Mouse (Mus musculus) hindbrain, embryonic 12.5 days (tissue): Measurements from ENCODE around the gene Mycbp2. TPM values are rescaled to one million over a fixed set of nuclear protein-coding genes. Genes with fewer than 3 reads are reported as not detected.

Experiments
- ATAC-seq: fragments of 200-750 bp; cut with Nextera tagmentation; 2 replicates; pipeline ENCODE4 v1.8.0; 2017; ENCODE audit warnings: moderate TSS enrichment; ENCODE audit not compliant: low FRiP score
- H3K27ac ChIP-seq: fragments of 300-500 bp; sonication (generic); 2 replicates; pipeline ENCODE4 v1.5.1; 2016; ENCODE audit warnings: mild to moderate bottlenecking
- H3K27me3 ChIP-seq: fragments of 300-500 bp; sonication (generic); 2 replicates; pipeline ENCODE4 v1.6.1; 2016; ENCODE audit warnings: mild to moderate bottlenecking
- H3K36me3 ChIP-seq: fragments of 300-500 bp; sonication (generic); 2 replicates; pipeline ENCODE4 v1.6.1; 2016; ENCODE audit warnings: mild to moderate bottlenecking
- H3K4me1 ChIP-seq: fragments of 300-500 bp; sonication (generic); 2 replicates; pipeline ENCODE4 v1.6.1; 2016
- H3K4me2 ChIP-seq: fragments of 300-500 bp; sonication (generic); replicated peaks from 2 replicates; pipeline ENCODE4 v1.6.1; 2016; ENCODE audit warnings: mild to moderate bottlenecking
- H3K4me3 ChIP-seq: fragments of 300-500 bp; sonication (generic); 2 replicates; pipeline ENCODE4 v1.5.1; 2016; ENCODE audit warnings: mild to moderate bottlenecking
- H3K9ac ChIP-seq: fragments of 300-500 bp; sonication (generic); 2 replicates; pipeline ENCODE4 v1.6.1; 2016; ENCODE audit warnings: mild to moderate bottlenecking, moderate library complexity
- H3K9me3 ChIP-seq: fragments of 300-500 bp; sonication (generic); replicated peaks from 2 replicates; pipeline ENCODE4 v1.6.1; 2016; ENCODE audit warnings: mild to moderate bottlenecking
- WGBS: fragments of 180-500 bp; shearing (Covaris S2); methylation state at CpG from one replicate; pipeline ENCODE4 v1.1.7; 2016; 5-methylcytosine and 5-hydroxymethylcytosine counted together
- polyA plus RNA-seq: library from polyadenylated mRNA; unstranded; fragments of >200 nt; fragmentation: Nextera tagmentation; extraction: Ambion mirVana; gene quantifications from 2 replicates; pipeline ENCODE4 v1.2.1, GENCODE M21; 2016

Mycbp2 gene
- polyA plus RNA-seq, 1 experiment from 2014 or later, result 44.3 TPM

DNA sequence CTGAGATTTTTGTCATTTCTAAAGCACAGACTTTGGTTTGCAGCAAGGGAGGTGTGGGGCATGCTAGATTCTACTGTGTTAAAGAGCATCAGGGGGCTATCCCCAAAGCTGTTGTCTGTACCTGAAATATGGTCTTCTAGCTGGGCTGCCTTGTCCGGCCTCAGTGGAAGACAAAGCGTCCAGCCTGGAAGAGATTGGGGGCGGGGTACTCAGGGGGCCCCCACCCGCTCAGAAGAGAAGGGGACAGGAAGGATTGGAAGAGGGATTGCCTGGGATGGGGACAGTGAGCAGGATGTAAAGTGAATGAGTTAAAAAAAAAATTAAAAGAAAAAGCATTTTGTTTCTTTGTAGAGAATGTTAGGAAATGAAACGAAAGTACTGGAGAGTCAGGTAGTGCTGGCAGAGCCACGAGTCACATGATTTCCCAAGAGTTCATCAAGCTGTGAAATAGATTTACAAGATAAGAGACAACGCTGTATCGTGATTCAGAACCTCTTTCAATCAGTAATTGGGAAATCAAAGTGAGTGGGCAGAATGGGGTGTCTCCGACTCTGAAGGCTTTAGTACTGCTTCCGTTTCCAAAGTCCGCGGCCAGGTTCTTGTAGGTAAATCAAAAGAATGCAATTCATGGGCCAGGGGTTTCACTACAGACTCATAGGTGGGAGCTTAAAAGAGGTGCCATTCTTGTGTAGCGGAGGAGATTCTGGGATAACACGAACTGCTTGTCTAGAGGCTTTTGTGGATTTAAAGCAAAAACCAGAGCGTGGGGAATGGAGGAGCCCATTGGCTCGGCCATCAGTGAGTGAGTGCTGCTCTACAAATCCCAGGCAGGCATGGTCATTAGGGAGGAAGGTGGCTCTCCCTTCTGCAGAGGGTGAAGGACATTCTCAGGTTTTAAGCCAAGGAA lies 268.4 kb downstream of the Mycbp2 start:
- no peaks in the 10 kb centered on the region for H3K9me3 ChIP-seq
- no peaks in the 10 kb centered on the region for H3K27me3 ChIP-seq
- H3K4me1 ChIP-seq, result no peaks in the 10 kb centered on the region
- H3K4me3 ChIP-seq, result no peak overlapping the region
- no peak for ATAC-seq
- H3K4me2 ChIP-seq, result no peak overlapping the region
- peaks cover 33% of the 10 kb centered on the region for H3K36me3 ChIP-seq
- no peak overlapping the region for H3K27ac ChIP-seq
- 87% methylated on average over 16 of the region's 16 CpGs for WGBS
- H3K9ac ChIP-seq, result no peak overlapping the region

DNA sequence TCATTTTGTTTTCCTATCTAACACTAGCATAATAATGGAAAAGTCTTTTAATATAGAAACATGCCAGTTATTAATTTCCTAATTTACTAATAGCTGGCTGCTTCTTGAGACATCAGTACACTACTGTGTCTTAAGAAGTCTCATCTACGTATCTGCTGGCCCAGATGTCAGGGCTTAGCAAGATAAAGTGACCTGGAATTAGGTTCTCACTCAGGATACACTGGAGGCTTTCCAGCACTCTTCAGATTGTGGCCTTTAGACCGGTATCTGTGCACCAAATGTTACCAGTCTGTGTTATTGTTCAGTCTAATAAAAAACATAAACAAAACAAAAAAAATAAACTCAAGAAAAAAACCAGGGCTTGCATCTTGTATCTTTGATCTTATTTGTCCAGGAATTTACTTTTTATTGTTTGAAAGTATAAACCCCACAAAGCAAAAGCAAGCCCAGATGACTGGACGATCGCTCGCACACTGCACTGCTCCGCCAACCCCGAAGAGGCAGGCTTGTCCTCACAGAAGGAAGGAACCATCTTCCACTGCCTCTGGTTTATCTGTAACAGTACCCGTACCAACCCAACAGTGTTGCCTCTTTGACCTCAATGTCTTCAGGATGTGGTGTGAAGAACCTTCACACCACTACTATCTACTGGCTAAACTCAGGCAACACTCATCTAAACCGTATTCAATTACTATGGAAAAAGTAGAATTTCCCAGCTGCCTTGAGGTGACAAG lies 269.2 kb downstream of the Mycbp2 start:
- Histone ChIP-seq H3K9ac (no peak overlapping the region), H3K36me3 (peaks cover 32% of the 10 kb centered on the region), H3K9me3 (no peaks in the 10 kb centered on the region), H3K4me2 (no peak overlapping the region), H3K4me3 (no peak overlapping the region), H3K4me1 (no peaks in the 10 kb centered on the region), H3K27me3 (no peaks in the 10 kb centered on the region), H3K27ac (no peak overlapping the region)
- ATAC-seq, result no peak
- WGBS, result 92% methylated on average over 9 of the region's 9 CpGs

DNA sequence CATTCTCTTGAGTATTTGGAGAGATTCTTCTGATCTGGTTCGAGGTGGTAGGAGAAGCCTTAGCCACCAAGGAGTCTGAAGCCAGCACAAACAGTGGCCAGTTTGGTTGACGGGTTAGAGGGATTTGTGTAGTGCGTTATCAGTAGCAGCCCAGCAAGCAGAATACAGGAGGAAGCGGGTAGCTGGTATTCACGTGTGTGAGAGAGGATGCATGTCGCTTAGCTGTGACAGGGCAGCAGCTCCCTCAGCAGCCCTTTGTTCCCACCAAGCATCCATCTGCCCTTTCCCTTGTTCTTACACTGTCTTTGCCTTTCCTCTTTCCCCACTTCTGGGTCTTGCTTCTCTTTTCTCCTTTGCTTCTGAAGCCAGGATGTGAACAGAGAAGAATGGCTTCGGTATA lies 271.4 kb downstream of the Mycbp2 start:
- H3K9me3 ChIP-seq, result no peaks in the 10 kb centered on the region
- no peak for ATAC-seq
- H3K27me3 ChIP-seq, result no peaks in the 10 kb centered on the region
- peaks cover 6% of the 10 kb centered on the region for H3K4me1 ChIP-seq
- H3K4me3 ChIP-seq, result no peak overlapping the region
- peaks cover 38% of the 10 kb centered on the region for H3K36me3 ChIP-seq
- no peak overlapping the region for H3K27ac ChIP-seq
- no peak overlapping the region for H3K4me2 ChIP-seq
- peak overlapping the region; percentile 38; the same call in 1 of the 2 replicates for H3K9ac ChIP-seq
- 72% methylated on average over 7 of the region's 7 CpGs for WGBS

DNA sequence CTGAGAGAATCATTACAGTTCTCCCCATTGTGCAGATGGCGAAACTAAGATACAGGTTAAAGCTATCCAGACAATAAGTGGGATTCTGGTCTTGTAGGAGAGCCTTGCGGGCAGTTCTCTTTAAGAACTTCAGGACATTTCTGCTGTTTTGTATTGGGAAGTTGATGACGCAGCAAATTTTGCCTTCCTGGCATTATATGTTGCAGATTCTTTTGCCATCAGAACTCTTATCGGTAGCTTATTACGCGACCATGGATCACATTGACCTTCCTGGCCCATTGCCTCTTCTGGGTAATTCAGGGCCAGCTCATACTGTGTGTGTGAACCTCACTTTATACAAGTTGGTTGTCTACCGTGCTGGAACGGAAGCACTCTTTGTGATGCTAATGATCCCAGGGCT lies 272.8 kb downstream of the Mycbp2 start:
- Histone ChIP-seq H3K27ac (no peak overlapping the region), H3K4me3 (no peak overlapping the region), H3K9me3 (no peaks in the 10 kb centered on the region), H3K4me2 (no peak overlapping the region), H3K36me3 (peaks cover 32% of the 10 kb centered on the region), H3K4me1 (peaks cover 6% of the 10 kb centered on the region), H3K9ac (no peak overlapping the region), H3K27me3 (no peaks in the 10 kb centered on the region)
- no peak for ATAC-seq
- 84% methylated on average over 8 of the region's 8 CpGs for WGBS

DNA sequence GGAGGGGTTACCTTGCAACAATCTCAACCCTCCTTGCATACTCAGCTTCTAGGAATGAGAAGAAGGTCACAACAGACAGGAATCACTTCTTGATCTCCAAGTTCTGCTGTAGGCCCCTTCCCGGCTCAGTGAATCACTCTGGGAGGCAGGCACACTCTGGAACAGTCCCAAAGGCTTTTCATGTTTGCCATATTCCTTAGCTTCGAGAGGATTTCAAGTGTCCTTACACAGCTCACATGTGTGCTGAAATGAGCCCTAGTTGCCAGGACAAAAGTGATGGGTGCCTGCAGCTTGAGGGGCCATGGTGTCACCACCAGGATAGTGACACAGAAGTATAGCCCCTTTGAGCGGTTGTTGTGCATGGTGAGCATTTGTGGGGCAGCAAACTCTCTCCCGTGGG lies 273.9 kb downstream of the Mycbp2 start:
- H3K4me3 ChIP-seq, result no peak overlapping the region
- no peak overlapping the region for H3K9ac ChIP-seq
- peaks cover 6% of the 10 kb centered on the region for H3K4me1 ChIP-seq
- no peak overlapping the region for H3K4me2 ChIP-seq
- 92% methylated on average over 4 of the region's 4 CpGs for WGBS
- no peak overlapping the region for H3K27ac ChIP-seq
- no peaks in the 10 kb centered on the region for H3K9me3 ChIP-seq
- ATAC-seq, result no peak
- H3K27me3 ChIP-seq, result no peaks in the 10 kb centered on the region
- peaks cover 29% of the 10 kb centered on the region for H3K36me3 ChIP-seq

DNA sequence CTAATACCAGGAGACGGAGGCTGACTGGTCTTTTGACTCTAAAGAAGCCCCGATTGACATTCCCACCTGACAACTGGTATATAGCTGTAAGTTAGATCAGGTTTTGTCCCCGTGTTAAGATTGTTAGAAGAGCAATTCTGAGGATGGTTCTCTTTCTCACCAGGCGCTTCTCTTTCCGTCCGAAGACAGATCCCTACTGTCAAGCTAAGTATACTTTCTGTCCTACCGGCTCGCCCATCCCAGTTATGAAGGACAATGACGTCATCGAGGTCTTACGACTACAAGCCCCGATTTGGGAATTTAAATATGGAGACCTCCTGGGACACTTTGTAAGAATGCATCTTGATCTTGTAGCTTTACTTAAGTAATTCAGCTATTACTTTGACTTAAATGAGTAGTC lies 275.1 kb downstream of the Mycbp2 start:
- Histone ChIP-seq H3K4me2 (no peak overlapping the region), H3K27me3 (no peaks in the 10 kb centered on the region), H3K9me3 (no peaks in the 10 kb centered on the region), H3K4me1 (peaks cover 6% of the 10 kb centered on the region), H3K4me3 (no peak overlapping the region), H3K27ac (no peak overlapping the region), H3K9ac (no peak overlapping the region), H3K36me3 (peaks cover 24% of the 10 kb centered on the region)
- 93% methylated on average over 12 of the region's 12 CpGs for WGBS
- ATAC-seq, result no peak

DNA sequence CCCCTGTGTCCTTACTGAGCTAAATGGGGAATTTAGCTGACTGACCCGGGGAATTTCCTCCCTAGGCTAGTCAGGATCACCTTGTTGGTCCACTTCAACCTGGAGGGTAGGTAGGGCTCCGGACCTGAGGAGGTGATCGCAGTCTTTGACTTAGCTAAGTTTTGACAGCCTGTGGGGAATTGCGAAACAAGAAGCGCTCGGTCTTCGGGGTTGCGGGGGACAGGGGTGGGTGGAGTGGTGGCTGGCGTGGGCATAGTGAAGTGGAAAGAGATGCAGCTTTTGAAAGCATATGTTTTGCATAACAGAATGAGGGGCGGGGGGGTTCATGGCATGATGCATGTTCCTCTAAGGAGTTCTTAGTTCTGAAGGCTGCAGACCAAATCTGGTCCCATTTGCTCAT lies 275.8 kb downstream of the Mycbp2 start:
- Histone ChIP-seq H3K4me3 (peak overlapping the region; percentile 54), H3K36me3 (peaks cover 20% of the 10 kb centered on the region), H3K4me2 (peak overlapping the region; percentile 84), H3K4me1 (peaks cover 6% of the 10 kb centered on the region), H3K27ac (peak overlapping the region; percentile 79; the same call in 1 of the 2 replicates), H3K9me3 (no peaks in the 10 kb centered on the region), H3K9ac (peak overlapping the region; percentile 66), H3K27me3 (no peaks in the 10 kb centered on the region)
- no peak for ATAC-seq
- WGBS, result 5% methylated on average over 10 of the region's 10 CpGs

DNA sequence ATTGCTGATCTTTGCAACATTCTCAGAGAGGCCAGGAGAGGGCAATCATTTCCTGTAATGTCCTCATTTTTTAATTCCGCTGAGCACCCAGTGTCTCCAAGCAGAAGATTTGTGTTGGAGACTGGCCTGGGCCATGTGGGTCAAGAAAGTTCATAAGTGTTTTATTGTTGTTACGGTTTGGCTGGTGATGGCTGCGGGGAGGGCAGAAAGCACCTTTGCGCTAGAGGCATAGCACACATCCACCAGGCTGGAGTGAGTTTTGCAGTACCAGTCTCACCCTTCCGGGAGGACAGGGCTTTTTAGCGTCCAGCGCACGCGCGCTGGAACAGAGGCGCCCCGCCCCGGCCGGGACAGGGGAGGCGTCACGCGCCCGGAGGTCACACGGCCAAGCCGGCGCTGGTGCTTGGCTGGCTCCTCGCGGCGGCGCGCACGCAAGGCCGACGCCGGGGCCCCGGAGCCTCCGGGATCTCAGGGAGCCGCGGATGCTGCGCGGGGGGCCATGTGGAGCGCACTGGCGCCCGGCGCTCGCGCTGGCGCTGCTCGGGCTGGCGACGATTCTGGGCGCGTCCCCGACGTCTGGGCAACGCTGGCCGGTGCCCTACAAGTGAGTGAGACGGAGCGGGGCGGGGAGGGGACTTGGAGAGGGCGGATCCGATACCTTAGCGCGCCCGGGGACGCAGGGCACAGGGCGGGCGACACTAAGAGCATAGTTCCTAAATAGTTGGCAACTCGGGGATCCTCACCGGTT lies 276.6 kb downstream of the Mycbp2 start, which contains the start of gene Cln5:
Cln5 (plus strand) TSS at position 353 of the 748 bp plus-strand sequence.
- H3K27ac ChIP-seq, result peak within 1 kb of the TSS; percentile 79
- peak; percentile 98 for ATAC-seq
- H3K9ac ChIP-seq, result peak within 1 kb of the TSS; percentile 66
- no peaks in the 10 kb centered on the region for H3K27me3 ChIP-seq
- H3K9me3 ChIP-seq, result no peaks in the 10 kb centered on the region
- under 1% methylated on average over 65 of the region's 65 CpGs for WGBS
- peak within 1 kb of the TSS; percentile 84 for H3K4me2 ChIP-seq
- H3K4me1 ChIP-seq, result peaks cover 6% of the 10 kb centered on the region
- H3K4me3 ChIP-seq, result peak within 1 kb of the TSS; percentile 54
- H3K36me3 ChIP-seq, result peaks cover 18% of the 10 kb centered on the region

DNA sequence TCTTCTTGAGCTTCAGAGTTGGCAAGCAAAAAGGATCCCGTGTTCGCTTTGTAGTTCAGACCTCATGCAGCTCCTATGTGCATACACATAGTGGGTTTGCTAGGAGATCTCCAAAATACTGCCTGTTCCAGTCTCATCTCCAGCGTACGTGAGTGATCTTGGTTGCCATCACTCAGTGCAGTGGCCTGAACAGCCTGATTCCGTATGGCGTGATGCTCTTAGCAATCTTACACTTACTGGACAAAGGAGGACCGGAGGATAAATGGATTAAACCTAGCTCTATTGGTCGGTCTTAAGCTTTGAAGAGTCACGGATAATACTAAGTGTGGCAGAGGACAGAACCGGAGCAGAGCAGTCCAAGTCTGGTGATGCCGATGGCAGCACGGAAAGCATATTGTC lies 277.1 kb downstream of the Mycbp2 start:
- WGBS, result 13% methylated on average over 12 of the region's 12 CpGs
- H3K4me2 ChIP-seq, result peak overlapping the region; percentile 84
- H3K4me3 ChIP-seq, result peak overlapping the region; percentile 54
- H3K9ac ChIP-seq, result peak overlapping the region; percentile 66
- no peaks in the 10 kb centered on the region for H3K27me3 ChIP-seq
- H3K9me3 ChIP-seq, result no peaks in the 10 kb centered on the region
- no peak; the same call in 1 of the 2 replicates for ATAC-seq
- peaks cover 12% of the 10 kb centered on the region; the same call in 1 of the 2 replicates for H3K36me3 ChIP-seq
- peaks cover 6% of the 10 kb centered on the region for H3K4me1 ChIP-seq
- peak overlapping the region; percentile 79 for H3K27ac ChIP-seq

DNA sequence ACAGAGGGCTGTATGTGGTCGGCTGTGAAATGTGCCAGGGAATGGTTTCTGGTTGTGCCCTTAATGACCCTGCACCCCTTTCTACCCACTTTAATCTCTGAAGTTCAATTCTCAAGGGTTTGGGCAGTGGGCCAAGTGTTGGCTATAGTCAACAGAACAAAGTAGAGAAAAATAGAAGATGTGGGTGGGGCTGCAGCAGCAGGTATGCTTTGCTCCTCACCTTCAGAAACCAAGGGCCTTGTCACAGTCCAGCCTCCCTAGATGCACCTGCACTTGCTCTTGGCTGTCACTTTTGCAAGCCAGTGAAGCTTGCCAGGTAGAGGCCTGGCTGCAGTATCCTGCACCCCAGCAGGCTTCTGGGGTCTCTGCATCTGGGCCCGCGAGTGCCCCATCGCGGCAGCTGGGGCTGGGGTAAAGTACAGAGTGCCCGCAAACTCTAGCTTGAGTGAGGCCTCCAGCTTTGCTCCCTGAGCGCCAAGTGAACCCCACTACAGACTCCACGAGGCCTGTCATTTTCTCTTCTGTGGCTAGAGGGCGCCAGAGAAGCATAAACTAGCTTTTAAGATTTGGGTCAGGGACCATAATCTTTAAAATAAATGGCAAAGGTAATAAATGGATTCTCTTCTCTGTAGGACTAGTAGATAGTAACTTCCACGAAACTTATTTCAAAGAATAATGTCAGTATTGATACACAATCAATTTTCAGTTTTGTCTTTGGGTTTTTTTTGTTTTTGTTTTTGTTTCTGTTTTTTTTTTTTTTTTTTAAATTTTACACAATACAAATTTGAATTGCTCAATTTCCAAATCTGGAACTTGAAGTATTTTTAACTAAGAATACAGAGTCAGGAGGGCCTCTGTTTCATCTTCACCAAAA lies 281.1 kb downstream of the Mycbp2 start:
- H3K9me3 ChIP-seq, result 0 out of 2 replicates have a peak, but pooled peaks cover 1% of the 10 kb centered on the region
- WGBS, result 17% methylated on average over 10 of the region's 10 CpGs

More for the DNA sequence above, 281.1 kb downstream of the Mycbp2 start:
- H3K36me3 ChIP-seq, result no peaks in the 10 kb centered on the region
- H3K4me1 ChIP-seq, result peaks cover 1% of the 10 kb centered on the region
- no peak overlapping the region for H3K4me3 ChIP-seq
- H3K27ac ChIP-seq, result no peak overlapping the region
- no peak for ATAC-seq
- H3K9ac ChIP-seq, result no peak overlapping the region
- no peaks in the 10 kb centered on the region for H3K27me3 ChIP-seq
- no peak overlapping the region for H3K4me2 ChIP-seq
